Mouse (Mus musculus) adrenal gland, adult (tissue): ENCODE results near the gene Olfr1404.
"Not testable (repeated sequence)": the region's sequence is repeated elsewhere in the genome, so short reads cannot be mapped to it uniquely, and the experiment has no call there.

Source experiments
- DNase-seq, 2 experiments: peaks; one replicate each; pipeline ENCODE4 v3.0.0; 2022 to 2023; ENCODE audit warnings: low spot score in 1 of 2; ENCODE audit not compliant: inconsistent age in 2 of 2

Olfr1404 gene

GRCm38 (mm10) chr1:173212092-173212491, at the start of gene Olfr1404:
Gene Olfr1404, plus strand, starts transcription at chr1:173212392.
- no peak for DNase-seq

GRCm38 (mm10) chr1:173174154-173174842, 37.9 kb upstream of the Olfr1404 start:
- DNase-seq, result no peak

GRCm38 (mm10) chr1:173190540-173190939, 21.7 kb upstream of the Olfr1404 start, which contains the start of gene Olfr1406:
Gene Olfr1406, minus strand, starts transcription at chr1:173190640.
- no peak for DNase-seq

- DNase-seq, result no peak
Observed at GRCm38 (mm10) chr1:173192059-173192458, 20.1 kb upstream of the Olfr1404 start.

GRCm38 (mm10) chr1:173196359-173196758, 15.8 kb upstream of the Olfr1404 start:
- DNase-seq, result no peak

GRCm38 (mm10) chr1:173197508-173197907, 14.7 kb upstream of the Olfr1404 start, which contains the start of gene Olfr218:
Gene Olfr218, plus strand, starts transcription at chr1:173197808.
- no peak for DNase-seq

GRCm38 (mm10) chr1:173216481-173216880, 4.3 kb downstream of the Olfr1404 start:
- no peak for DNase-seq

- no peak for DNase-seq
Observed at GRCm38 (mm10) chr1:173227081-173227480, 14.9 kb downstream of the Olfr1404 start, which contains the start of gene Fcer1a. Gene Fcer1a, minus strand, starts transcription at chr1:173227214.

GRCm38 (mm10) chr1:173237004-173237403, 24.8 kb downstream of the Olfr1404 start:
- DNase-seq, result not testable (repeated sequence)

GRCm38 (mm10) chr1:173249888-173250287, 37.7 kb downstream of the Olfr1404 start:
- no peak for DNase-seq

GRCm38 (mm10) chr1:173265701-173266100, 53.5 kb downstream of the Olfr1404 start, which contains the start of gene Olfr418:
Gene Olfr418, plus strand, starts transcription at chr1:173266001.
- DNase-seq, result no peak
